7 mouse cellular contexts compared by ENCODE assay signal in genomic region chr14:47514816-47515453, GRCm38 (mm10). TPM values are rescaled to one million over a fixed set of nuclear protein-coding genes. Genes with fewer than 3 reads are reported as not detected.
DNase-seq lines count a peak whose midpoint lies in the region; ATAC-seq and TF ChIP-seq lines count a peak whose summit lies in the region.

No protein-coding gene starts in this region.

- no peak overlapping the region for H3K4me3 ChIP-seq in ES-E14 (ENCODE audit: insufficient read depth in 1 of 2, low read depth in 1 of 2, low read length in 2 of 2, poor library complexity in 1 of 2, severe bottlenecking in 1 of 2)
- H3K4me3 ChIP-seq in liver, embryonic 15.5 days (replicated peaks), result peak overlapping the region; percentile 3; the same call in 1 of the 2 replicates
- H3K4me3 ChIP-seq in stomach, postnatal 0 days (ENCODE audit: low read depth, low read length), result no peak overlapping the region
- H3K4me3 ChIP-seq in thymus, adult 2 months (ENCODE audit: control insufficient read depth, insufficient read depth, low read length), result no peak overlapping the region

- in situ Hi-C loops in ES-E14 (cut with MboI; ENCODE audit: low sequenced_read_pairs in 2 of 2, unreplicated experiment in 2 of 2), result no loop called here

- no peak for TF ChIP-seq EP300 in stomach, postnatal 0 days (optimal IDR thresholded peaks at IDR 0.05)

- H3K9me3 ChIP-seq in ES-E14 (ENCODE audit: control insufficient read depth, insufficient read depth, low read depth, low read length), result no peaks in the 10 kb centered on the region
- no peaks in the 10 kb centered on the region for H3K9me3 ChIP-seq in liver, embryonic 15.5 days (replicated peaks)
- H3K9me3 ChIP-seq in stomach, postnatal 0 days (ENCODE audit: control insufficient read depth, low read length), result no peaks in the 10 kb centered on the region

- ATAC-seq in liver, embryonic 15.5 days (ENCODE audit: insufficient read depth), result peak; percentile 58; the same call in 1 of the 2 replicates
- ATAC-seq in stomach, postnatal 0 days (ENCODE audit: low FRiP score, low TSS enrichment), result peak; percentile 97

- no peak for DNase-seq in ES-E14 (ENCODE audit: low read depth, low spot score)
- peak; percentile 68 for DNase-seq in adrenal gland, postnatal 14 days
- DNase-seq in heart, postnatal 4 days, result peak; percentile 37
- peak; percentile 86 for DNase-seq in stomach, postnatal 0 days (ENCODE audit: low spot score)
- DNase-seq in Muller cell, postnatal 12 days (ENCODE audit: inconsistent ontology term), result no peak
- DNase-seq in thymus, adult 2 months, result no peak

- no peak for TF ChIP-seq POLR2A in thymus, adult 2 months (IDR thresholded peaks at IDR 0.05; ENCODE audit: control insufficient read depth, extremely low read depth, insufficient read depth, low read length, poor library complexity)

- H3K27me3 ChIP-seq in liver, embryonic 15.5 days, result no peaks in the 10 kb centered on the region
- H3K27me3 ChIP-seq in stomach, postnatal 0 days (ENCODE audit: control insufficient read depth, insufficient read depth, low read length), result no peaks in the 10 kb centered on the region
- no peaks in the 10 kb centered on the region for H3K27me3 ChIP-seq in thymus, adult 2 months (ENCODE audit: control insufficient read depth, insufficient read depth, low read length)

- WGBS in liver, embryonic 15.5 days (ENCODE audit: insufficient replicate concordance), result 31% methylated on average over 7 of the region's 7 CpGs
- WGBS in stomach, postnatal 0 days, result 27% methylated on average over 7 of the region's 7 CpGs
- 42% methylated on average over 7 of the region's 7 CpGs for WGBS in thymus, adult 2 months

- H3K9ac ChIP-seq in ES-E14 (ENCODE audit: insufficient read depth, low read depth, low read length, poor library complexity, severe bottlenecking), result no peak overlapping the region
- peak overlapping the region; percentile 45 for H3K9ac ChIP-seq in liver, embryonic 15.5 days
- no peak overlapping the region for H3K9ac ChIP-seq in stomach, postnatal 0 days (ENCODE audit: low read length)

- H3K36me3 ChIP-seq in ES-E14 (ENCODE audit: control insufficient read depth, insufficient read depth, low read length, poor library complexity, severe bottlenecking), result no peaks in the 10 kb centered on the region
- peaks cover 24% of the 10 kb centered on the region for H3K36me3 ChIP-seq in liver, embryonic 15.5 days (replicated peaks)
- no peaks in the 10 kb centered on the region for H3K36me3 ChIP-seq in stomach, postnatal 0 days (ENCODE audit: control insufficient read depth, insufficient read depth, low read length)
- no peaks in the 10 kb centered on the region for H3K36me3 ChIP-seq in thymus, adult 2 months (ENCODE audit: control insufficient read depth, insufficient read depth, low read length)

- TF ChIP-seq CTCF in stomach, postnatal 0 days (IDR thresholded peaks at IDR 0.05; ENCODE audit: low read depth), result no peak
- no peak for TF ChIP-seq CTCF in thymus, adult 2 months (IDR thresholded peaks at IDR 0.05; ENCODE audit: borderline replicate concordance, control insufficient read depth, extremely low read depth, insufficient read depth, low read length, poor library complexity)

- H3K27ac ChIP-seq in ES-E14 (ENCODE audit: insufficient read depth, low read depth, low read length, poor library complexity, severe bottlenecking), result peak overlapping the region; percentile 12; the same call in 1 of the 2 replicates
- peak overlapping the region; percentile 92 for H3K27ac ChIP-seq in liver, embryonic 15.5 days (replicated peaks)
- H3K27ac ChIP-seq in stomach, postnatal 0 days (replicated peaks), result peak overlapping the region; percentile 84
- H3K27ac ChIP-seq in thymus, adult 2 months (ENCODE audit: control insufficient read depth, insufficient read depth, low read length), result no peak overlapping the region

- H3K4me1 ChIP-seq in ES-E14 (ENCODE audit: control insufficient read depth in 2 of 2, insufficient read depth in 2 of 2, low read length in 2 of 2, poor library complexity in 1 of 2), result no peaks in the 10 kb centered on the region; a peak in 1 of 4 replicates
- H3K4me1 ChIP-seq in liver, embryonic 15.5 days (replicated peaks), result peaks cover 89% of the 10 kb centered on the region
- H3K4me1 ChIP-seq in stomach, postnatal 0 days (replicated peaks; ENCODE audit: control insufficient read depth, insufficient read depth), result no peaks in the 10 kb centered on the region
- H3K4me1 ChIP-seq in thymus, adult 2 months (replicated peaks; ENCODE audit: control insufficient read depth, insufficient read depth, low read length), result peaks cover 6% of the 10 kb centered on the region; the same call in 1 of the 2 replicates

- peak overlapping the region; percentile 42 for H3K4me2 ChIP-seq in liver, embryonic 15.5 days
- peak overlapping the region; percentile 23; the same call in 1 of the 2 replicates for H3K4me2 ChIP-seq in stomach, postnatal 0 days (replicated peaks; ENCODE audit: low read depth)

TF ChIP-seq in ES-E14, 5 proteins besides CTCF, POLR2A, EP300 and RAD21:
- TF ChIP-seq HCFC1 (IDR thresholded peaks at IDR 0.05; ENCODE audit: borderline replicate concordance, insufficient read depth, low read length), result no peak
- no peak for TF ChIP-seq CHD2 (IDR thresholded peaks at IDR 0.05; ENCODE audit: low read depth, low read length)
- no peak for TF ChIP-seq ZC3H11A (IDR thresholded peaks at IDR 0.05; ENCODE audit: borderline replicate concordance, low read depth, low read length)
- TF ChIP-seq ZNF384 (IDR thresholded peaks at IDR 0.05; ENCODE audit: low read depth, low read length), result no peak
- no peak for TF ChIP-seq MAFK (IDR thresholded peaks at IDR 0.05; ENCODE audit: insufficient read depth, low read depth, low read length)
TF ChIP-seq in ES-E14: peak in this region for 0.

RNA-seq across cellular contexts. Expression of gene Atg14, which starts 55.5 kb away (rescaled TPM):
- total RNA-seq in ES-E14 (2012; rRNA removed), result 19.8 and 22.5 TPM in 2 replicates
- 12.3 and 14.0 TPM in 2 replicates for total RNA-seq in adrenal gland, postnatal 14 days (2021)
- total RNA-seq in heart, postnatal 4 days (2021), result 1 to 10 TPM; 6.9 to 7.0 TPM
- polyA plus RNA-seq in liver, embryonic 15.5 days (2015; fragmentation: Nextera tagmentation; extraction: Ambion mirVana), result 7.4 and 8.9 TPM in 2 replicates
- polyA plus RNA-seq in stomach, postnatal 0 days (2015; fragmentation: Nextera tagmentation; extraction: Ambion mirVana), result 6.9 and 7.8 TPM in 2 replicates
- 7.8 and 8.5 TPM in 2 replicates for polyA plus RNA-seq in thymus, adult 2 months (2012; rRNA removed)

Comparison
In these comparisons a context has a peak if more than half of its experiments do, and no peak if none do; other contexts are left out.
1. DNase-seq: peak in adrenal gland, postnatal 14 days (single experiment), heart, postnatal 4 days (single experiment) and stomach, postnatal 0 days (single experiment); none in ES-E14 (single experiment), Muller cell, postnatal 12 days (single experiment) and thymus, adult 2 months (single experiment).